Mouse (Mus musculus) natural killer cell, adult 2 months (primary cell): ENCODE data around the gene Zfp950.

Experiments used
- DNase-seq, 2 experiments: peaks; one replicate each; pipeline ENCODE4 v3.0.0; 2022; ENCODE audit warnings: low spot score in 2 of 2

The Zfp950 gene

DNA sequence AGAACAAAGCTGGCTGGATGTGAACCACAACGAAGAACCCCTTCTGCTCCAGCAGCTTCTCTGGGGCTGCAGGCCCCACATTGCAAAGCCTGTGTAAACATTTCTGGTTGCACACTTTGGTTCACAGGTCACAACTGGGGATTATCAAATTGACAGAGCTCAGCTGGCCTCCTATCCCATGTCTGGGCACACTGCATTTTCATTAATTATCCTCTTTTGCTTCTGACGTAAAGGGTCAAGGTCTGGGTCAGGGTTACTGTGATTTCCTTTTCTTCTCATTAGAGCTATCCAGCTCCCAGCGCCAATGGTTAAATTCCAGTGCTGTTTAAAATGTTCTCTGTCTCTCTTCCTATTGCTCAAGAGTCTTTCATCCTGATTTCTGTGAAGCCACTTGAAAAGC is 83.1 kb downstream of the Zfp950 start:
- no peak for DNase-seq

DNA sequence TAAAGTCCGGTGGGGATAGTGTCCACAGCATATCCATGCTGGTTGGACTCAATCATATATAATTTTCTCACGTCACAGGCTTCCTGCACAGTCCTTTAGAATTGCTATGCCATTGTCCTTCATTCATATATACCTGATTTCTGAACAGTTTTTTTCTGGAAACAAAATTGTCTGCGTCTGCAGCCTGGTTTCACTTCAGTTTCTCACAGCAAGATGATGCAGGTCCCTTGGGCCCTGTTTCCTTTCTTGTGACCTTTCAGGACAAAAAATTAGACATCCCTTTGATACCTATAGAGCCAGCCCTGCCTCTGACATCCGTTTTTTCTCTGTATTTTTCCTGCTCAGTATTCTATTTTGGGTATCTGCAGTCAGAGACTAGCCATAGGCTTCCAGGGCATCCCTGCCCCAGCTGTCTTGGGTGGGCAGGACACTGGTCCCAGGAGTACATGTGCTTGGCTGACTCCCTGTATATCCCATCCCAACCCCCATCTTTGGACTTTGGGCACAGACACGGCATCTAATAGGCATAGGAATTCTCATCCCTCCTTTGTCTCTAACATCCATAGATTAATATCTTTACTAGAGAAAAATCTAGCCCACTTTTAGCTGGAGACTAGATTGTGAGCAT is 83.7 kb downstream of the Zfp950 start:
- DNase-seq = peak in 1 of 2 experiments; percentile 12

DNA sequence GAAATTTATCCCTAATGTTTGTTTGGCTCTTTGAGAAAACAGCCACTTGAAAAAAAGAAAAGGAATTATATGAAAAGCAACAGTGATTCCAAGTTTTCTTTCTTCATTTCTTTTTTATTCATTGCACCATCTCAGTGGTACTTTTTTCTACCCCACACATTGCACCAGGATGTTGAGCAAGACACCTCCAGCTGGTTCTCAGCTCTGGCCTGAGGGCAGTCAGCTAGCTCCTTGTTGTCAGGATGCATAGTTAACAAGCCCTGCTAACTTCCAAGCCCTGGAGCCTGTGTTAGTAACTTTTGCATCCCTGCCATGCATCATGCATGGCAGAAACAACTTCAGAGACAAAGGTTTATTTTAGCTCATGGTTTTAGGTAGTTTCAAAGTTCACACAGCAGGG is 87.9 kb downstream of the Zfp950 start:
- DNase-seq = no peak

DNA sequence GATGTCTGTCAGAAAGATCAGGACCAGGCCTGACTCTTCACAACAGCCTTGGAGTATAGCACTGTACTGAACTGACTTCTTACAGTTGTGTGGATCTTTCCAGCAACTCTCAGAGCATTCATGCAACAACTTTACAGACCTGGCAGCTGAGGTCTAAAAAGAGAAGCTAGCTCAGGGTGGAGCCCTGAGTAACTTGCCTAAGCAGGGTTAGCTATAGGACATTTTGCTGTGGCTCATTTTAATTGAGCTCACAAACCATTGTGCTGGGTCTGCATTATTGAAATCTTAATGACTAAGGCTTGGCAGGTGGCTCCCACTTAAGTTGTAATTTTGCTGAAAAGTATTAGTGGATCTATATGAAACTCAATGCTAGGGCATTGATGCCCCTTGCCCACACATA is 88.6 kb downstream of the Zfp950 start:
- no peak for DNase-seq

DNA sequence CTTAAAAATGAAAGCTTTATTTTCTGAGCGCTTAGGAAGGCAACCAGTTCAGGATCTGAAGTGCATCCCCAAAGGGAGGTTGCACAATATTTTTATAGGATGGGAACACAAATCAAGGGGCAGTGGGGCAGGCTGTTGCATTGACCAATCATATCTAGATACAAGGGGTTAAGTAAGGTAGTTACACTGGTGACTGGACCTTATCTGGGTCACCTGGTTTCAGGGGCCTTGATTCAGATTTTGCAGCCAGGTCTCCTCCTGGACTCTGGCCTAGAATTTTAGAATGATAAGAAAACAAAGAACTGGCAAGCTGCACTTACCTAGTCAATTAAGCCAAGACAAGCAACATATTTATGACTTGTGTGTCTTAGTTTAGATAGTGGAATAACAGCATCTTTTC is 89.5 kb downstream of the Zfp950 start:
- DNase-seq = no peak

DNA sequence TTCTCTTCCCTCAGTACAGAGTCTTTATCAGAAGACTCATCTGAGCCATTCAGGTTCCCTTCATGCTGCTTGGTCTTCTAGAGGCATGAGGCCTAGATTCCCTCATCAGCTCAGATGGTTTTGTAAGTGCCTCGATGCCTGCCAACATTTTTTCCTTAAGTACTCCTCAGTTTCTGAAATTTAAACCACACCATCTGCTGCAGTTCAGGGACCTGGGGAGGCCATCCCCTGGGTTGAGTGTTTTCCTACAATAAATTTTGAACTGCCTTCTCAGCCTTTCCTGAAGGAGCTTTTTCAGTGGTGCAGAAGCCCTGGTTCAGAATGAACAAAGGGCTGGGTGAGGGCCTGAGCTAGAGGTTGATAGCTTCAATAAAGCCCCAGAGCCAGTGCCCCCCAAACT is 91.2 kb downstream of the Zfp950 start:
- DNase-seq = no peak

DNA sequence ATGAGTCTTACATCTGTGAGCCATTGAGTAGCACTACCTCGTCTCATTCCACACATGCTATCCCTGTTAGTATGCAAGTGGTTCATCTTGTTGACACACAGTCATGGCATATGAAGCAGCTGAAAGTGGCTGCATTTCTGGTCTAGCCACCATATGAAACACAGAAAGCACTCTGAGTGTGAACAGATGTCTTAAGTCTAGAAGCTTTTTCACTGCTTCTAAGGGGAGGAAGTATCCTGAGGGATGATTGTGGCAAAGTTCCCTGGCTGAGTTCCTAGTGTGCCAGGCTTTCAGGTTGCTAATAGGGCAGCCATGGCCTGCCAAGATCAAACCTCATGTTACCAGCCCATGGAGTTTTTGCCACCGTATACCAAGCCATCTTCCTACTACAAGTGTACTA is 92.0 kb downstream of the Zfp950 start:
- no peak for DNase-seq

DNA sequence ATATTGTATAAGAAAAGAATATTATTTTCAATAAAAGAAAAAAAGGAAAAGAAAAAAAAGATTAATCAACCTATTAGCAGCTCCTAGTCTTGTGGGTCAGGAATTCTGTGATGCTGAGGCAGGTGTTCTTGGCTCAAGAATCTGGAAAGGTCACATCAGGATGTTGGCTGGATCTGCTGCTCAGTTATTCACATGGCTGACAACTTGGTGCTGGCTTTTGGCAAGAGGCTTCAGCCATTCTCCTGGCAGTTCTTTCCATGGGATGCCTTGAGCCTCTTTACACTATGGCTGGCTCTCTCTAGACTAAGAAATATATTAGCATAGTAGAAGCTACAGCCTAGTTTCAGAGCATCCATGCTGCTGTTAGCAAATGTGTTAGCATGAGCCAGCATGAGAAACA is 101.5 kb downstream of the Zfp950 start:
- DNase-seq = no peak

DNA sequence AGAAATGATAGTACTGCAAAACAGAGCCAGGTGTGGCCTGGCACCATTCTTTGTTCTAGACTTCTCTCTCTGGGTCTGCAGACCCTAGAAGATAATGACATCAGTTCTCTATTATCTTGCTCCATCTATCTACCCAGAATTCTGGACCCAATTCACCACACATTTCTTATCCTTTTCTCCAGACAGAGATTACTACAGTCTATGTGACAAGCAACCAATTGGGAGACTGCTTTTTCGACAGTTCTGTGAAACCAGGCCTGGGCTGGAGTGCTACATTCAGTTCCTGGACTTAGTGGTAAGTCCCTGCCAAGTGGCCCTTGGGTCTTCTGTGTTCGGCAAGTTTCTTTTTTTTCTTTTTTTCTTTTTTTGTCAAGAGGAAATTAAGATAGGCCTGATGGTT is 109.1 kb downstream of the Zfp950 start:
- DNase-seq = no peak

DNA sequence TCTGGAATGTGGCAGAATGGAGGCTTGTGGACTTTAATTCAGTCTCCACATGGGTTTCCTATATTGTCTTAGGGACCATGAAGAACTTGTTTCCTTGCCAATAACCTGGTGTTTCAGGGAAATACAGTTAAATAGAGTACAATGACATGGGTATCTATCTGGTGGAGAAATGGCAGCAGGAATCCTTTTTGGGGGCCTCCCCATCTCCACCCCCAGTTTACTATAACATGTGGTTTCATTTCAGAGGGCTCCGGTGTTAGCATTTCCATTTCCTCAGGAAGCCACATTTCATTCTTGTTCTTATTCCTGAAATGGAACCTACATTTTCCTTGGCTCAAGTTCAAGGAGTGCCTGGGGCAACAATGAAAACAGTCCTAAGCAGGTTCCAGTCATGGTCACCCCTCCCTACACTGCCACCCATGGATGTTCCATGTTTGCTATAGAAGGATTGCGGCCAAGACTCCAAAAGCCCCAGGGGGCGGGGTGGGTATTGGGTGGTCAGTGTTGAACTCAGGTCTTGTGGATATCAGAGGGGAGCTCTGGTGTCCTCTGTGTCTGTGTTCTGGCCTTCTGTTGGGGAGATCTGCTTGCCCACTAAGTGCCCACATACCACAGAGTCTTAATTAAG is 118.6 kb downstream of the Zfp950 start:
- DNase-seq = no peak

DNA sequence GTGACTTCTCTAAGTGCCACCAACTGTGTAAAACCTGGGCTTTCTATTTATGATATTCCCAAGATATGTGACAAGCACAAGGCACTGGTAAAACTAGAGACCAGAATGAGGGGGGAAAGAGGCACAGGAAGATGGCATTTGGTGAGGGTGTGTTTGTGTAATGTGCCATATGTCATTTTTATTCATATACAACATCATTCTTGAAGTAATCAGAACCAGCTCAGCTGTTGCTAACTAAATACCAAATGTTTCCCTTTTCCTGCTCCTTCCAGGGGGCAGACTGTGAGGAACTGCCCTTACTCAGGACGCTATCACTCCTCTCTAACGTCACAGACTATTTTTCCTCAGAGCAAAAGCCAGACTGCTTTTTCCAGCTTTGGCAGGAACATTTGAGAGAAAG is 119.1 kb downstream of the Zfp950 start:
- no peak for DNase-seq

DNA sequence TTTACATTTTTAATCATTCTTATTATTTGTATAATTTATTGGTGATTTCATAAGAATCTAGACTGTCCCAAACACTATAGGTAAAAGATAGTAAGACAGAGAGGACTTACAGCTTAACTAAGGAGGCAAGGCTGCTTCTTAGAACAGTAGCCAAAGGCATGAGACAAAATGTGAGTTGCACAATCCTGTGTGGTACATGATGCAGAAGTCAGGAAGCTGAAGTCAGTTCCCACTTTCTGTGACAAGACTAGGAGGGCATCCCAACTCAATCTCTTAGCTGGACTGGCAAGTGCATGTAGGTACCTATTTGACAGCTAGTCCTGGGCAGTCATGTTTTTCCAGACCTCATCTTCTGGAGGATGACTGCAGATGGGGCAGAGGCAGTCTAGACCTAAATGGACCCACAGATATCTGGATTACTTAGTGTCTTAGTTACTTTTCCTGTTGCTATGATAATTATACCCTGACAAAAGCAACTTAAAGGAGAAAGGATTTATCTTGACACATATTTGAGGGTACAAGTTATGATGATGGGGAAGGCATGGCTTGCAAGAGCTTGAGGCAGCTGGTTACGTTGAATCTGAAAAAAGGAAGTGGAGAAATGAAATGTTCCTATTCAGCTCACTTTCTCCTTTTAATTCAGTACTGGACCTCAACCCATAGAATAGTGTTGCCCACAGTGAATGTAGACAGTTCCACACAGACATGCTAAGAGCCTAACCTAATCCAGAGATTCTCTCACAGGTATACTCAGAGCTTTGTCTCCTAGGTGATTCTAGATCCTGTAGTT is 123.0 kb downstream of the Zfp950 start:
- no peak for DNase-seq

DNA sequence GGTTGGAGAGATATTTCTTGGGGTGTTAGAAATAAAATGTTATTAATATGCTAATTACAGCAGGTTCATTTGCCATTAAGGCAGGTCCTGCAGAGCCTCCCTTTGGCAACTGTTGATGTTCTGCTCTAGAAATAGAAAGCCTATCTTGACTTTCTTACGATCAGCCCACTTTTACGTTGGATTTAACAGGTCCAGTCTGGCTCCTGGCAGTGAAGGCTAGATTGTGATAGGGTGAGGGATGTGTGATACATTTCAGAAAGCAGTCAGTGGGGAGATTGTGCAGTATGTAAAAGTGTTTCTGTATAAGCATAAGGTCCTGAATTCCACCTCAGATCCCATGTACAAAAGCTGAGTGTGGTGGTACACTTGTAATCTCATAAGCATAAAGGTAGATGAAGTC is 131.4 kb downstream of the Zfp950 start:
- no peak for DNase-seq
